Mouse (Mus musculus) kidney, postnatal 0 days (tissue): ENCODE measurements around the gene Vps54. TPM values are rescaled to one million over a fixed set of nuclear protein-coding genes. Genes with fewer than 3 reads are reported as not detected.

Source experiments
- ATAC-seq: fragments of 200-750 bp; cut with Nextera tagmentation; replicated peaks from 2 replicates; pipeline ENCODE4 v1.8.0; 2017; ENCODE audit warnings: low read depth, moderate number of reproducible peaks, moderate TSS enrichment, moderate library complexity; ENCODE audit not compliant: low FRiP score
- DNase-seq: peaks from one replicate; pipeline ENCODE4 v3.0.0-alpha.2; 2016; ENCODE audit warnings: low spot score
- H3K27ac ChIP-seq: fragments of 300-500 bp; sonication (generic); 2 replicates; pipeline ENCODE4 v1.5.1; 2014; ENCODE audit warnings: mild to moderate bottlenecking
- H3K27me3 ChIP-seq: fragments of 300-500 bp; sonication (generic); 2 replicates; pipeline ENCODE4 v1.6.1; 2014; ENCODE audit warnings: low read length, mixed read lengths; ENCODE audit not compliant: insufficient read depth
- H3K36me3 ChIP-seq: fragments of 300-500 bp; sonication (generic); 2 replicates; pipeline ENCODE4 v1.6.1; 2014; ENCODE audit warnings: low read length, mixed read lengths; ENCODE audit not compliant: insufficient read depth
- H3K4me1 ChIP-seq: fragments of 300-500 bp; sonication (generic); replicated peaks from 2 replicates; pipeline ENCODE4 v1.6.1; 2014; ENCODE audit warnings: antibody characterized with exemption, low read length, mixed read lengths; ENCODE audit not compliant: insufficient read depth
- H3K4me2 ChIP-seq: fragments of 300-500 bp; sonication (generic); 2 replicates; pipeline ENCODE4 v1.6.1; 2014; ENCODE audit warnings: mild to moderate bottlenecking, low read length, moderate library complexity, mixed read lengths
- H3K4me3 ChIP-seq: fragments of 300-500 bp; sonication (generic); replicated peaks from 2 replicates; pipeline ENCODE4 v1.5.1; 2014; ENCODE audit warnings: low read depth, low read length
- H3K9ac ChIP-seq: fragments of 300-500 bp; sonication (generic); 2 replicates; pipeline ENCODE4 v1.6.1; 2014; ENCODE audit warnings: low read depth, low read length
- H3K9me3 ChIP-seq: fragments of 300-500 bp; sonication (generic); replicated peaks from 2 replicates; pipeline ENCODE4 v1.6.1; 2016; ENCODE audit warnings: low read length, inconsistent platforms, mixed read lengths
- CTCF ChIP-seq: IDR thresholded peaks from 2 replicates; pipeline ENCODE4 v1.5.1; 2016; ENCODE audit warnings: antibody characterized with exemption, low read depth, mild to moderate bottlenecking, moderate library complexity
- WGBS: fragments of 180-500 bp; shearing (Covaris S2); extraction: QIAGEN DNeasy Blood & Tissue Kit; methylation state at CpG from one replicate; pipeline ENCODE4 v1.1.7; 2014; 5-methylcytosine and 5-hydroxymethylcytosine counted together
- polyA plus RNA-seq: library from polyadenylated mRNA; unstranded; fragments of >200 nt; fragmentation: Nextera tagmentation; extraction: Ambion mirVana; gene quantifications from 2 replicates; pipeline ENCODE4 v1.2.1, GENCODE M21; 2015

Vps54 gene
- polyA plus RNA-seq, 1 experiment from 2014 or later = 15.5 TPM

GRCm38 (mm10) chr11:21224983-21225382 lies 14.1 kb upstream of the Vps54 start:
- no peak overlapping the region for H3K9ac ChIP-seq
- no peaks in the 10 kb centered on the region for H3K36me3 ChIP-seq
- H3K4me3 ChIP-seq = no peak overlapping the region
- no peaks in the 10 kb centered on the region for H3K4me1 ChIP-seq
- no peak for ATAC-seq
- no peak for TF ChIP-seq CTCF
- no peak for DNase-seq
- H3K27me3 ChIP-seq = no peaks in the 10 kb centered on the region
- H3K4me2 ChIP-seq = no peak overlapping the region
- H3K9me3 ChIP-seq = no peaks in the 10 kb centered on the region
- no peak overlapping the region for H3K27ac ChIP-seq

DNA sequence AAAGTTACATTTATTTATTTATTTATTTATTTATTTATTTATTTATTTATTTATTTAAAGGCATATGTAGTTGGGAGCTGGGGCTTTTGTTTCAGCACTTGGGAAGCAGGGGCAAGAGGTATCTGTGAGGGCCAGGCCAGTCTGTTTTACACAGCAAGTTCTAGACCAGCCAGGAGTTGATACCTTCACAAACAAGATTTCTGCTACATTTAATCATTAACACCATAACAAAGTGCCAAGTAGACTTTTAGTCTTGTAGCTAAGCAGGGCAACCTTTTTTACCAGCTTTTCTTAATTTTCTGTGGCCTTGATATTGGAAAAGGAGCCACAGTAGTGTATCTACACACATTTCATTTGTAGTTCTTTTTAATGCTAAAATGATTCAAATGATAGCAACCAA lies 3.7 kb upstream of the Vps54 start:
- no peak overlapping the region for H3K4me2 ChIP-seq
- no peak for TF ChIP-seq CTCF
- no peaks in the 10 kb centered on the region for H3K27me3 ChIP-seq
- DNase-seq = no peak
- no peaks in the 10 kb centered on the region for H3K36me3 ChIP-seq
- H3K27ac ChIP-seq = no peak overlapping the region
- H3K9ac ChIP-seq = no peak overlapping the region
- no peaks in the 10 kb centered on the region for H3K9me3 ChIP-seq
- H3K4me3 ChIP-seq = no peak overlapping the region
- no peak for ATAC-seq
- no peaks in the 10 kb centered on the region for H3K4me1 ChIP-seq

- DNase-seq = no peak
- no peaks in the 10 kb centered on the region for H3K4me1 ChIP-seq
- 46% methylated on average over 2 of the region's 2 CpGs for WGBS
These were observed 3.3 kb upstream of the Vps54 start for GRCm38 (mm10) chr11:21235821-21236220.

DNA sequence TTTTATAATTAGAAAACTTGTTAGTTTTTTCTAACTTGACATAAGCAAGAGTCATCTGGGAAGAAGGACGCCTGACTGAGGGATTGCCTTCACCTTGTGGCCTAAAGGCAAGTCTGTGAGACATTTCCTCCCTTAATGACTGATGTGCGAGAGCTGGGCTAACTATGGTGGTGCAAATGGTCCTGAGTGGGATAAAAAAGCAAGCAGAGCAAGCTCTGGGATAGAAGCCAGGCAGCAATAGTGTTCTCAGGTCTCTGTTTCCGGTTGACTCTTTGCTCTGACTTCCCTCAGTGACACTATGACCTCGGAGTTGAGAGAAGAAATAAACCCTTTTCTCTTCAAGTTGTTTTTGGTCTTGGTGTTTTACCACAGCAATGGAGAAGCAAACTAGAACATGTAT lies 2.1 kb upstream of the Vps54 start:
- Histone ChIP-seq H3K27me3 (no peaks in the 10 kb centered on the region), H3K36me3 (no peaks in the 10 kb centered on the region), H3K9ac (no peak overlapping the region), H3K4me2 (no peak overlapping the region), H3K9me3 (no peaks in the 10 kb centered on the region), H3K4me1 (peaks cover 4% of the 10 kb centered on the region; the same call in 1 of the 2 replicates), H3K27ac (peak overlapping the region; percentile 27; the same call in 1 of the 2 replicates), H3K4me3 (no peak overlapping the region)
- WGBS = 57% methylated on average over 4 of the region's 4 CpGs
- ATAC-seq = no peak
- no peak for TF ChIP-seq CTCF
- peak; percentile 40 for DNase-seq

More at GRCm38 (mm10) chr11:21235821-21236220, 3.3 kb upstream of the Vps54 start:
- ATAC-seq = no peak
- Histone ChIP-seq H3K4me3 (no peak overlapping the region), H3K27ac (no peak overlapping the region), H3K4me2 (no peak overlapping the region), H3K36me3 (no peaks in the 10 kb centered on the region), H3K27me3 (no peaks in the 10 kb centered on the region), H3K9ac (no peak overlapping the region), H3K9me3 (no peaks in the 10 kb centered on the region)
- TF ChIP-seq CTCF = no peak

- no peak for TF ChIP-seq CTCF
- no peak overlapping the region; the same call in 1 of the 2 replicates for H3K9ac ChIP-seq
- H3K4me3 ChIP-seq = peak overlapping the region; percentile 72
- peaks cover 4% of the 10 kb centered on the region; the same call in 1 of the 2 replicates for H3K4me1 ChIP-seq
- H3K9me3 ChIP-seq = no peaks in the 10 kb centered on the region
- no peak for DNase-seq
- no peaks in the 10 kb centered on the region for H3K27me3 ChIP-seq
- 91% methylated on average over 2 of the region's 2 CpGs for WGBS
- no peaks in the 10 kb centered on the region for H3K36me3 ChIP-seq
- peak overlapping the region; percentile 86 for H3K4me2 ChIP-seq
- H3K27ac ChIP-seq = peak overlapping the region; percentile 99
- no peak for ATAC-seq
These were observed 1.4 kb upstream of the Vps54 start for GRCm38 (mm10) chr11:21237474-21238278.

DNA sequence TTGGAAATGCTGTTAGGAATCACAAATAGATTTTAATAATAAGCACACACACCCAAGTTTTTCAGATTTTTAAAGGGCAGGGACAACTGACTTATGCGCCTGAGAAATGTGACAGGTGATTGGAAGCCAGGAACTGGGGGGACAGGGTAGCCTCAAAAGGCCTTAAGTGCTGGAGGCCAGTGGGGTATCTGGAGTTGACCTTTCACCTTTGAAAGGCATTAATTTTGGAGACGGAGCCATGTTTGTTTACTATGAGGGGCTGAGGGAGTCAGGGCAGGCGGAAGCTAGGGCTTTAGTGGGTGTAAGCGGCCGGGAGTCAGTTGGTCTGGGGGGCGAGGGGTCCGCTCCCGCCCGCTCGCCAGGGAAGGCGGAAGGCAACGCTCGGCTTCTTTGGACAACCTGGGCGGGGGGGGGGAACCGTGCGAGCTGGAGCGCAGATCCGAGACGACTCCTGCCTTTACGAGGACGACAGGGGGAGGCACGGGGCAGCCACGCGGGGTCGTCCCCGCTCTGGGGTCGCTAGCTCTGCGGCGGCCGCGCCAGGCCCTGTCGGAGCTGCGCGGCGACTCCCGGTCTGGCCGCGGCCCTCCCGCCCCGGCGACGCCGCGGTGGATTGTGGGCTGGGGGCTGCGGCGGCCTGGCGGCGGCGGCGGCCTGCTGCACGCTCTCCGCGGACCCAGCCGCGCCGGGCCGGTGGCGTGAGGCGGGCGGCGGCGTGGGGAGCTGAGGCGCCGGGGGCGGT lies 631 bp upstream of the Vps54 start:
- Histone ChIP-seq H3K4me3 (peak overlapping the region; percentile 72), H3K9ac (peak overlapping the region; percentile 100), H3K27ac (peak overlapping the region; percentile 99), H3K9me3 (no peaks in the 10 kb centered on the region), H3K4me1 (peaks cover 4% of the 10 kb centered on the region; the same call in 1 of the 2 replicates), H3K27me3 (no peaks in the 10 kb centered on the region), H3K36me3 (no peaks in the 10 kb centered on the region), H3K4me2 (peak overlapping the region; percentile 86)
- under 1% methylated on average over 41 of the region's 65 CpGs for WGBS
- TF ChIP-seq CTCF = no peak
- ATAC-seq = peak; percentile 85
- DNase-seq = peak; percentile 73
